Mouse (Mus musculus) cerebellum, adult 11-12 months (tissue): ENCODE data around the gene Gm12184.
"Not testable (repeated sequence)": the region's sequence is repeated elsewhere in the genome, so short reads cannot be mapped to it uniquely, and the experiment has no call there.

Experiments used
- DNase-seq: peaks from one replicate; pipeline ENCODE4 v3.0.0; 2022

Gm12184 gene

DNA sequence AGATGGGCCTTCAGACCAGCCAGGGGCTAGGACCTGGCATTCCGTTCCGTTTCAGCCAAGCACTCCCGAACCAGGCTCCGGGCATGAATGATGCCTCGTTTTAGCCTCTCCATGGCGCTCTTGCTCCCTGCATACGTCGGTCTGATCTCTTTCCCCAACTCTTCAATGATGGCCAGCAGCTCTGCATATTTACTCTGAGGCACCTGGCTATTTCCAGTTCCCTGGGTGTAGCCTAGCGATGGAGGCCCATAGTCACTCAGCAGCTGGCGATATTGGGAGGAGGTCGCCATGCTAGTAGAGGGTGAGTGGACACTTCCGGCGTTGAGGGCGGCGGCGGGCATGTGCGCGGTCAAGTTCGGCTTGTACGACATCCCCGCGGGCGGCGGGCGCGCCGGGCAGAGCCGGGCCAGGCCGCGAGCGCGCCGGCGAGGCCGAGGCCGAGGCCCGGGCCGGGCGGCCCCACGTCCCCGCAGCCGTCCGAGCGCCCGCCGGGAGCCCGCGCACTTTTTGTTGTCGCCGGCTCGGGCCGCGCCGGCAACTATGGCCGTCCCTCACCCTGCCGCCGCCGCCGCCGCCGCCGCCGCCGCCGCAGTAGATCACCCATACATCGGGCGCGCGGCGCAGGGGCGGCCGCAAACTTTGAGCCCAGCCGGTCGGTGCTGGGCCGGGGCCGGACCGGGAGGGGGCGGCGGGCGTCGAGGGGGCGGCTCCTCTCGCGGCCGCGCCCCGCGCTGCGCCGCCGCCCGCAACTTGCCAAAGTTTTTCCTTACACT lies at the start of gene Gm12184, which contains the start of gene Trim7:
Gm12184 (minus strand) TSS at position 677 of the 773 bp plus-strand sequence.
Trim7 (plus strand) TSS at position 162 of the 773 bp plus-strand sequence.
- not testable (repeated sequence) for DNase-seq

GRCm38 (mm10) chr11:48875343-48875837 lies 48.9 kb upstream of the Gm12184 start:
- not testable (repeated sequence) for DNase-seq

- no peak for DNase-seq
Observed at GRCm38 (mm10) chr11:48874465-48874864, 48.0 kb upstream of the Gm12184 start.

DNA sequence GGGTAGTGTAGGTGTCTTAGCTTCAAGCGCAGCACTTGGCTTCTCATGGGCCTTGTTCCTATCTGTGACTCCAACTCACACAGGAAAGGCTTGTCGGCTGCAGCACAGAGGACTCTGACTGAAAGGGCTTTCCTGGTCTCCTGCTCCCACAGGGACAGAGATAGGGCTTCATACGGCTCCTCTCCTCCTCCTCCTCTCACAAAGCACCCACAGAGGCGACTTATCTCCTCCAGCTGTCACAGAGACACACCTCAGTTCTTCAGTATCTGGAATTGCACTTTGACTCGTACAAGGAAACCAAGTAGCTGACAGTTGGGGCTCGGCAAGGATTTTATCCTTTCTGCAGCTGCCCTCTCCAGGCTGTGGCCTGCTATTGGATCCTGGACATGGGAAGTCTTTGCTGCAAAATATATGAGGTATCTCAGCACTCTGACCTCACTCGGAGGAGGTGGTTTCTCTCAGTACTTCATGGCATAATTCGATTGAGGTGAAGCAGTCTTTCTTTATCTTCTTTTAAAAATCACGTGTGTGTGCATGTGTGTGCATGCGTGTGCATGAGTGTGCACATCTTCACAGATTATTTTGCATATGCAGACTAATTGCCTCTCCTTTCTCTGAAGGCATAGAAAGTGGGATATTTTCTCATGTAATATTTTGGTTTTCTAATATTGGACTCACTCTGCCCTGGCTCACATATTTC lies 47.3 kb upstream of the Gm12184 start:
- no peak for DNase-seq

DNA sequence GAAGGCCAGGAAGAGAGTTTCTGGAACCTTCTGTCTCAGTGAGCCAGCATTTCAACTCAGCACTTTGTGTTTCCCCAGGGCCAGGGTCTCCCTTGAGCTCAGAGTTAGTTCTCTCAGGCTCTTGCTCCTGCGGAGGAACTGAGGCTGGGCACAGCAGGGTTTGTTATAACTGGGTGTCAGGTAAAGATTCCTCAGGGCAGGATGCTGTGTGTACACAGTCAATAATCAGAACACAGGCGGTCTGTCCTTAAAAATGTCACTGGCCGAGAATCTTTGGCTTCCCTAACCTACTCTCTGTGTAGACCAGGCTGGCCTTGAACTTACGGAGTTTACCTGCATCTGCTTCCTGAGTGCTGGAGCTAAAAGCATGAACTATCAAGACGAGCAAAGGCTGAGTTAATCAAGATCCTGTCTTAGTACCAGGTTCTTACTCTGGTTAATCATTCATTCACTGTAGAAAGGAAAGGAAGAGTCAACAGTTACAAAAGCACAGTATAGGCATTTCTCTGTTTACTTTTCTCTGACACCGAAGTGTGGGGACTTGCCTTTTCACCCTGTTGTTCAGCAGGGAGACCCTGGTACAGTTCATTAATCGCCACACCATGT lies 46.3 kb upstream of the Gm12184 start:
- no peak for DNase-seq

- no peak for DNase-seq
Observed at GRCm38 (mm10) chr11:48871817-48872541, 45.5 kb upstream of the Gm12184 start.

GRCm38 (mm10) chr11:48871201-48871772 lies 44.8 kb upstream of the Gm12184 start, which contains the start of gene Irgm1:
TSS of gene Irgm1 (minus strand) at chr11:48871683.
- DNase-seq = peak; percentile 34

GRCm38 (mm10) chr11:48870781-48871180 lies 44.3 kb upstream of the Gm12184 start:
- no peak for DNase-seq

DNA sequence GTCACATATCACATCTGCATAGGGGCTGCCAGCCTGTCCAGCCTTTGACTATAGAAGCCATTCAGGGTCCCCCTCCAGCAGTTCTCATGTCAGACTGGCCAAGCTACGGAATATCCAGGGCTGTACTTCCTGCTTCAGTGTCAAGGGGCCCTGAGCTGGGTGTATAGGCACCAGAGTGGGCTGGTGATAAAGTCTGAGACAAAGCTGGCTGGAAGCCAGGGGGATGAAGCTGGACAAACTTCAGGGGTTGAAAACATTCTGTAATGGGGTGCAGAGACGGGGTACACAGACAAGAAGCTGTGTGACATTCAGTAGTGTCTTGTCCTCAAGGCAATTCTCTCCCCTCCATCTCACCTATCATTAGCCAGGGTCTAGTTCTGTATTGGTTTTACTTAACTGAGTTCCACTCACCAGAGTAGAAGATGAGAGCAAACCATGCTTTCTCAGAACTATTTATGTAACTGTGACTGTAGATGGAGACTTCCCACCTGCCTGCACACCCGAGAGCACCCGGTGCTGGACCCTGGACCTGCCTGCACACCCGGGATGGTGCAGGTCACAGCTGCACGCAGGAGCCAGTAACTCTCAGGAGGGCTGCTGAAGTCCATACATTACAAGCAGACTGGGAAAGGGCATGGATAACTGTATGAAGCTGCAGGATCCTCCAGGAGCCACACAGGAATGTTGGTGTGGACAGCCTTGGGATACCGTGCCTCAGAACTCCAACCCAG lies 43.1 kb upstream of the Gm12184 start:
- DNase-seq = no peak

DNA sequence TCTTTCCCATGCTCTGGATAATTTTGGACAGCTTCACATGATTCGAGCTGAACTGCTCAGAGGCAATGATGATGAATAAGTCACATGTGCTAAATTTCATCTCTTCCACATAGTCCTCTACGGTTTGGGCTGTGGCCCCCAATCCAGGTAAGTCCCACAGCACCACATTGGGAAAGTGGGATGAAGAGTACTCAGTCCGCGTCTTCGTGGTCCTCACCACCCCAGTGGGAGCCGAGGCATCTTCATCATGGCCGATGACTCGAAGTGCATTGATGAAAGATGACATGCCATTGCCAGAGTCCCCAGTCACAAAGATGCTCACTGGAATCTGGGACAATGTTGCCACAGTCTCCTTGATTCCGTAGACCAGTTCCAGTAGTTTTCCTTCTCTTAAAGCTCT lies 40.0 kb upstream of the Gm12184 start:
- no peak for DNase-seq

DNA sequence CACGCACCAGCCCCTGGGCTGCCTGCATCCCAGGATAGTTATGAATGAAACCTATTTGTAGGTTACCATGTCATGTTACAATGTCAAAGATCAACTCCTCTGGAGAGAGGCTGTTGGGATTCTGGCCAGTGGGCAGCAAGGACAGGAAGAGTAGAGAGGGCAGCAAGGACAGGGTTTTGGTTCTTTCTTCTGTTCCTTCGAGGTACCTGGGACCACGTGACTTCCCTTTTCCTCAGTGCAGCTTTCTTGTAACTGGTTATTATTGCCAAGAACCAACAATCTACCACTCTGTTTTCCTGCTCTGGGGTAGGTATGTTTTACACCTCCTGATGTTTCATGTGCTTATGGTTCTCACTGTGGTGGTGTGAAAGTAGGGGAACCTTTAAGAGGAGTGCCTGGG lies 37.4 kb upstream of the Gm12184 start:
- DNase-seq = no peak

- DNase-seq = no peak
Observed at GRCm38 (mm10) chr11:48862784-48863319, 36.4 kb upstream of the Gm12184 start.

GRCm38 (mm10) chr11:48859014-48859413 lies 32.6 kb upstream of the Gm12184 start:
- DNase-seq = no peak

GRCm38 (mm10) chr11:48853474-48854180 lies 27.2 kb upstream of the Gm12184 start:
- DNase-seq = peak; percentile 88

DNA sequence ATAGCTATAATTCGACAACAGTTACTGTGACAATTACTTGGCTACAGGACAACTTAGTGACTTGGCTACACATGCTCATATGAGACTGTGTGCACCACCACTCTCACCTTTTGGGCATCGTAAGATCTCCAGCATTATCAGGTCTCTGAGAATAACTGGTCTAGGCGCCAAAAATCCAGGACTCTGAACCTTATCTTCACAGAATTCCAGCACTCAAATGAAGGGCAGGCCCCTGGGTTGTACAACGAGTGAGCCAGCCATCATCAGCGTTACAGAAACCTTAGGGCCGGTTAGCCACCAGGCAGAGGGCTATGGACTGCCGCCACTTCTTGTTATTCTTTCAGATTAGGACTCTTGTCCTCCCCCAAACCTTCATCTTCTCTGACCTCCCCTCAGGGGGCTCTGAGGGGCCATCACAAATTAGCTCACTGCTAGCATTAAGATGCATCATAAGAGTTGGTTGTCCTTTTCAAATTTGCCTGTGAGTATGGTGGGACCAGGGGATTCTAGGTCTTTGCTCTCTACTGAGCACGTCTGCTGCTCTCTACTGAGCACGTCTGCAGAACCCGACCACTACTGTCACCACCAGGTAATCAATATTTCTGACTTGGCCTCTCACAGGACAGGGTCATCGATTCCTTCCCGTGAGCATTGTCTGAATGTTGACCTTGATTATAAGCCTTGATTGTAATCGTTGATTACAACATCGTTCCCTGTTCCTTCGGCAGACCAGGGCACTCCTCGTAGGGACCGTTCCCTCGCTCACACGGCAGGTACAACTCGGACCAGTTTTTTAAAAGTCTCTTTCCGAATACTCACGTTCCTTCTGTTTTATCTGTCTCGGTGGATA lies 26.4 kb upstream of the Gm12184 start:
- DNase-seq = no peak

- no peak for DNase-seq
Observed at GRCm38 (mm10) chr11:48852190-48852589, 25.7 kb upstream of the Gm12184 start.

- DNase-seq = no peak
Observed at GRCm38 (mm10) chr11:48851270-48851995, 25.0 kb upstream of the Gm12184 start.

DNA sequence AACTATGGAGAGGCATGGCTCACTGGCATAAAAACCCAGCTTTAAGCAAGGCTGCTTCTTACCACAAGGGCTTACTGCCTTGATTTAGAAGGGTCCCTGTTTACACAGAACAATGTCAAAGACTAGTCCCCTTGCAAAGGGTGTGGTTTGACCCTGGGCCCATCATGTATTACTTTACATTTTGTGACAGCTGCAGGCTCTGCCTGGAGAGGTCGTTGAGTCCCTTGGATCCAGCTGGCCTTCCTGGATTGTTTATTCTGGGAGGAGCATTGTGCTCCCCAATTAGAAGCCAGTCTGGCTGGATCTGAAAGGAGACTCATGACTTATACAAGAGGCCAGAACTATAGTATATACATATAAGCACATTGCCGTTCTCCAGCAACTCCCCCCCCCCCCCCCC lies 23.8 kb upstream of the Gm12184 start:
- no peak for DNase-seq

GRCm38 (mm10) chr11:48846881-48847280 lies 20.4 kb upstream of the Gm12184 start:
- no peak for DNase-seq
